Mouse (Mus musculus) kidney, adult 8-10 months (tissue): ENCODE data around the gene Acan.

ENCODE experiments used
- DNase-seq, 2 experiments: peaks; one replicate each; pipeline ENCODE4 v3.0.0; 2022

Acan gene

DNA sequence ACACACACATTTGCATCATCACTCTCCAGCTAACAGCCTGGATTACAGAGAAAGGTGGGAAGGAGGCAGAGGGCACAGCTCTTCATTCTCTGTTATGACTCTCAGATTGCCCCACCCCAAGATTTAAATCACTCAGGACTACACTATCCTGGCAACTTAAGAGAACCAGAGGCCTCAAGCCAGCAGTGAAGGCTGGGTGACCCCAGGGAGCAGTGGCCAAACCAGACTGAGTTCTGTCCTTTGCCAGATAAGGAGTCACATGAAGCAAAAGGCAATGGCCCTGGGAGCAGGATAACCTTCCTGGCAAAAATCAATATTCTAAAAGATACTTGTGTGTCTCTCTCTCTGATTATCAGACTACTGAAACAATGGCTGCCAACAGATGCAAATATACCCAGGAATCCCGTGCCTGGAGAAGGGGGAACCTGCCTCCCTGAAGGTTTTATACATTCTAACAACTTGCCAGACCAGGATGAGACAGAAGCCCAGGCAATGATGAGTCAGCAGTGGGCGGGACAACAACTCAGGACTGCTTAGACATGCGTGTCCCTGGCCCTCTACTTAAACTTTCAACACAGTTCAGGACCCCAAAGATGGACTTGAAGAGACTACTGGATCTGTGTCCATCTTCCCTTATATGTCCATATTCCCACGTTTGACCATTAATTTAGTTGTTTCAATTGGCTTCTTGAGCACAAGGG lies 86.8 kb downstream of the Acan start:
- DNase-seq: no peak

DNA sequence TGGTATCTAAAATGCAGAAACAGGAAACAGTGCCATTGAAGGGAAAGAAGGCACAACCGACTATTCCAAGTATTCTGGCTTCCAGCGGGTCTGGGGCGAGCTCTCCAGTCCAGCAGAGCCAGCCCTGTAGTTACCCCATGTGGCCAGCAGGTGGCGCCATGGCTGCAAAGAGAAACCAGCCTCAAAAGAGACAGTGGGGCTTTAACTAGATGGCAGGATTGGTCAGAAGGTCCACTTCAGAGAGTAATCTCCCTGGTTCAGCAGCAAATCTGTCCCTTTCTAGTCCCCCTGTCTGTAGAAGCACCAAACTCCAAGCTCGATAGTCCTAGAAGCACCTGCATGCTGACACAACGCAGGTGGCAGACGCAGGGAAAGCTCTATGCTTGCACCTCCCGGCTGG lies 87.6 kb downstream of the Acan start:
- DNase-seq: peak; percentile 60 to 78

GRCm38 (mm10) chr7:79147011-79147837 lies 93.9 kb downstream of the Acan start:
- peak in 1 of 2 experiments; percentile 39 for DNase-seq

DNA sequence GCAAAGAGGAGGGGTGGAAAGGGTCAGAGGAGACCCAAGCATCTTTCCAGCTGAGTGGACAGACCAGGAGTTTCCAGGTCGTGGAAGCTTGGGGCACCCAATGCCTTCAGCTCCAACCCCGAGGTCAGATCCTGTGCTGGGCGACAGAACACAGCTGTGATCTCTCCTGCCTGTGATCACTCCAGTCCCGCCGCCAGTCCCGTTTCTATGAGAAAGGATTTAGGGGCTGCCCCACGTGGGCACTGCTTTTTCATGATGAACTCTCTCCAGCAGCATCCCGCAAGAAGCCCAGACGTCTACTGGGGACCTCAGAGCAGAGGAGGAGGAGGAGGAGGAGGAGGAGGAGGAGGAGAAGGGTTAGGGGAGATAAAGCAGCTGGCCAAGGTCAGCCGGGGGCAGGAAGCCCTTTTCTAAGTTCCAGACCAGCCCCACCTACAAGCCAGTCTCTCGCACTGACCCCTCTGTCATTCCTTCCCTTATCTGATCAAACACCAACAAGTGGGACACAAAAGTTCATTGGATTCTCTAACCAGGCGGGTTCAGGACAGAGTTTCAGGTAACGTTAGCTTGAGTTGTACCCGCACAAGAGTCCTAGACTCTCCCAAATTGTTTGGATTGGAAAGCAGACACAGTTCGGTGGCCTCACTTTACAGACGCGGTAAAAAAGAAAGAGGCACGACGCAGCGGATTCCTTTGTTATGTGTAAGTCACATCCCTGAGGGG lies 94.8 kb downstream of the Acan start:
- no peak for DNase-seq

- peak; percentile 87 to 90 for DNase-seq
Measured at GRCm38 (mm10) chr7:79148711-79149266, 95.5 kb downstream of the Acan start, which contains the start of gene Mfge8. Gene Mfge8, minus strand, starts transcription at chr7:79149060.

DNA sequence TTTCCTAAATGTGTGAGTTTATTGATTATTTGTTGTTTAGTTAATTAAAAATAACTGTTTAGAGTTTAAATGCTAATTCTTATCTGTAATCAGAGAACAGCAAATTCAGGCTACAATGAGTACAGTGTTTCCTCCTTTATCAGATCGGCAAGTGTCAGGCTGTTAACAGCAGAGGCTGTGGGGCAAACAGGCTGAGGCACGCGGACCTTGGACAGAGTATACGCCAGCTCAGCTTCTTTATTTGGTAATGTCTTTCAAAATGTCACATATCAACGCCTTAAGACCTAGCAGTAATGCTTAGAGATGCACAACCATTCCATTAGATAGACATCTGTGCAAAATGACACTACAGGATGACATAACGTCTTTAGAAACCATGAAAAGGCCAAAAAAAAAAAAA lies 96.2 kb downstream of the Acan start:
- no peak for DNase-seq

GRCm38 (mm10) chr7:79159406-79159805 lies 106.1 kb downstream of the Acan start:
- no peak for DNase-seq
